In genomic region chr4:46665371-46665774, GRCm38 (mm10) we compare ENCODE assay signal across 8 mouse cellular contexts. TPM values are rescaled to one million over a fixed set of nuclear protein-coding genes. Genes with fewer than 3 reads are reported as not detected.
DNase-seq lines count a peak whose midpoint lies in the region; ATAC-seq and TF ChIP-seq lines count a peak whose summit lies in the region.

No protein-coding gene starts in this region.

- 0 out of 2 replicates have a peak, but pooled peaks have one; percentile 10 for TF ChIP-seq CTCF in cortical plate, adult 2 months (IDR thresholded peaks at IDR 0.05; ENCODE audit: extremely low read depth, insufficient read depth, low read length)
- peak; percentile 65 for TF ChIP-seq CTCF in intestine, postnatal 0 days (IDR thresholded peaks at IDR 0.05; ENCODE audit: low read depth)
- peak; percentile 66 for TF ChIP-seq CTCF in stomach, postnatal 0 days (IDR thresholded peaks at IDR 0.05; ENCODE audit: low read depth)

- H3K36me3 ChIP-seq in forebrain, embryonic 11.5 days (ENCODE audit: control insufficient read depth, insufficient read depth, low read length), result no peaks in the 10 kb centered on the region
- H3K36me3 ChIP-seq in forebrain, embryonic 16.5 days (ENCODE audit: control insufficient read depth, insufficient read depth), result no peaks in the 10 kb centered on the region
- H3K36me3 ChIP-seq in intestine, postnatal 0 days (ENCODE audit: control insufficient read depth, insufficient read depth), result no peaks in the 10 kb centered on the region
- H3K36me3 ChIP-seq in stomach, postnatal 0 days (ENCODE audit: control insufficient read depth, insufficient read depth, low read length), result no peaks in the 10 kb centered on the region

- no peak overlapping the region for H3K9ac ChIP-seq in forebrain, embryonic 11.5 days (ENCODE audit: low read length)
- H3K9ac ChIP-seq in forebrain, embryonic 16.5 days (replicated peaks; ENCODE audit: low read depth, low read length), result no peak overlapping the region
- no peak overlapping the region for H3K9ac ChIP-seq in intestine, postnatal 0 days (ENCODE audit: low read depth, low read length)
- no peak overlapping the region for H3K9ac ChIP-seq in stomach, postnatal 0 days (ENCODE audit: low read length)

- H3K4me3 ChIP-seq in forebrain, embryonic 11.5 days (ENCODE audit: low read depth, low read length), result no peak overlapping the region; the same call in 1 of the 2 replicates
- H3K4me3 ChIP-seq in forebrain, embryonic 16.5 days (replicated peaks; ENCODE audit: low read length), result no peak overlapping the region
- no peak overlapping the region for H3K4me3 ChIP-seq in cortical plate, adult 2 months (ENCODE audit: insufficient read depth, low read length)
- H3K4me3 ChIP-seq in intestine, postnatal 0 days (ENCODE audit: low read depth, low read length), result no peak overlapping the region
- no peak overlapping the region for H3K4me3 ChIP-seq in stomach, postnatal 0 days (ENCODE audit: low read depth, low read length)

- ATAC-seq in forebrain, embryonic 11.5 days (replicated peaks; ENCODE audit: low FRiP score), result peak; percentile 8; the same call in 1 of the 2 replicates
- no peak for ATAC-seq in forebrain, embryonic 16.5 days
- ATAC-seq in intestine, postnatal 0 days, result no peak
- no peak for ATAC-seq in stomach, postnatal 0 days (ENCODE audit: low FRiP score, low TSS enrichment)
- ATAC-seq in megakaryocyte-erythroid progenitor cell, adult 5-6 weeks (replicated peaks; ENCODE audit: low FRiP score, low TSS enrichment, poor library complexity, severe bottlenecking), result no peak

- peak overlapping the region; percentile 77; the same call in 1 of the 2 replicates for H3K4me2 ChIP-seq in forebrain, embryonic 11.5 days (ENCODE audit: low read depth, low read length, severe bottlenecking)
- H3K4me2 ChIP-seq in forebrain, embryonic 16.5 days (ENCODE audit: low read length), result no peak overlapping the region
- no peak overlapping the region for H3K4me2 ChIP-seq in intestine, postnatal 0 days (replicated peaks; ENCODE audit: low read depth)
- H3K4me2 ChIP-seq in stomach, postnatal 0 days (replicated peaks; ENCODE audit: low read depth), result no peak overlapping the region

- 2% methylated on average over 8 of the region's 8 CpGs for WGBS in forebrain, embryonic 11.5 days
- whole genome bisulfite sequencing in forebrain, embryonic 16.5 days, result 2% methylated on average over 5 of the region's 8 CpGs
- WGBS in intestine, postnatal 0 days, result 4% methylated on average over 7 of the region's 8 CpGs
- 3% methylated on average over 8 of the region's 8 CpGs for WGBS in stomach, postnatal 0 days

- peaks cover 2% of the 10 kb centered on the region; the same call in 1 of the 2 replicates for H3K4me1 ChIP-seq in forebrain, embryonic 11.5 days (replicated peaks; ENCODE audit: control insufficient read depth, insufficient read depth, low read length)
- H3K4me1 ChIP-seq in forebrain, embryonic 16.5 days (replicated peaks; ENCODE audit: control insufficient read depth, insufficient read depth, low read length), result peaks cover 8% of the 10 kb centered on the region
- H3K4me1 ChIP-seq in cortical plate, adult 2 months (ENCODE audit: control insufficient read depth, insufficient read depth, low read length), result peaks cover 3% of the 10 kb centered on the region; the same call in 1 of the 2 replicates
- H3K4me1 ChIP-seq in intestine, postnatal 0 days (replicated peaks; ENCODE audit: control insufficient read depth, insufficient read depth, low read length), result peaks cover 10% of the 10 kb centered on the region
- no peaks in the 10 kb centered on the region for H3K4me1 ChIP-seq in stomach, postnatal 0 days (replicated peaks; ENCODE audit: control insufficient read depth, insufficient read depth)

- peak; percentile 62 for DNase-seq in forebrain, embryonic 11.5 days (ENCODE audit: low spot score)
- peak; percentile 50 for DNase-seq in A20 (ENCODE audit: low read depth, low spot score)
- DNase-seq in stomach, postnatal 0 days (ENCODE audit: low spot score), result no peak
- DNase-seq in gastrocnemius, postnatal 14 days, result no peak

- no peaks in the 10 kb centered on the region for H3K9me3 ChIP-seq in forebrain, embryonic 11.5 days (ENCODE audit: control insufficient read depth, low read length)
- H3K9me3 ChIP-seq in forebrain, embryonic 16.5 days (ENCODE audit: control insufficient read depth, low read length), result no peaks in the 10 kb centered on the region
- no peaks in the 10 kb centered on the region for H3K9me3 ChIP-seq in intestine, postnatal 0 days (ENCODE audit: control insufficient read depth)
- H3K9me3 ChIP-seq in stomach, postnatal 0 days (ENCODE audit: control insufficient read depth, low read length), result no peaks in the 10 kb centered on the region

- TF ChIP-seq EP300 in stomach, postnatal 0 days (optimal IDR thresholded peaks at IDR 0.05), result no peak

- no peaks in the 10 kb centered on the region for H3K27me3 ChIP-seq in forebrain, embryonic 11.5 days (ENCODE audit: control insufficient read depth, insufficient read depth, low read length)
- H3K27me3 ChIP-seq in forebrain, embryonic 16.5 days (replicated peaks; ENCODE audit: control insufficient read depth, insufficient read depth, low read length), result no peaks in the 10 kb centered on the region
- H3K27me3 ChIP-seq in intestine, postnatal 0 days (replicated peaks; ENCODE audit: control insufficient read depth, insufficient read depth, low read length), result no peaks in the 10 kb centered on the region
- H3K27me3 ChIP-seq in stomach, postnatal 0 days (ENCODE audit: control insufficient read depth, insufficient read depth, low read length), result no peaks in the 10 kb centered on the region

- no peak overlapping the region for H3K27ac ChIP-seq in forebrain, embryonic 11.5 days (ENCODE audit: low read depth, low read length)
- H3K27ac ChIP-seq in forebrain, embryonic 16.5 days (ENCODE audit: low read length), result no peak overlapping the region
- H3K27ac ChIP-seq in cortical plate, adult 2 months (ENCODE audit: insufficient read depth, low read length), result no peak overlapping the region
- no peak overlapping the region for H3K27ac ChIP-seq in intestine, postnatal 0 days (ENCODE audit: low read depth, low read length)
- no peak overlapping the region for H3K27ac ChIP-seq in stomach, postnatal 0 days (replicated peaks)

- TF ChIP-seq POLR2A in cortical plate, adult 2 months (IDR thresholded peaks at IDR 0.05; ENCODE audit: extremely low read depth, insufficient read depth, low read length), result no peak

- intact Hi-C loops in gastrocnemius, postnatal 14 days (cut with DNase I; ENCODE audit: low total_unique reads), result loop anchor here (10.0 kb wide), 1 partner anchor 161 kb away; no protein-coding TSS in a partner anchor

RNA-seq across cellular contexts. Expression of gene Tbc1d2, which starts 15.4 kb away (rescaled TPM):
- 0.57 and 0.84 TPM in 2 replicates for polyA plus RNA-seq in forebrain, embryonic 11.5 days (2014; fragmentation: Nextera tagmentation; extraction: Ambion mirVana)
- polyA plus RNA-seq in forebrain, embryonic 16.5 days (2015; fragmentation: Nextera tagmentation; extraction: Ambion mirVana), result 0.68 and 0.79 TPM in 2 replicates
- polyA plus RNA-seq in cortical plate, adult 2 months (2012; rRNA removed), result 5.6 and 6.4 TPM in 2 replicates
- 5.1 and 5.2 TPM in 2 replicates for polyA plus RNA-seq in intestine, postnatal 0 days (2015; fragmentation: Nextera tagmentation; extraction: Ambion mirVana)
- polyA plus RNA-seq in stomach, postnatal 0 days (2015; fragmentation: Nextera tagmentation; extraction: Ambion mirVana), result 2.7 and 3.4 TPM in 2 replicates
- total RNA-seq in megakaryocyte-erythroid progenitor cell, adult 5-6 weeks (2014; fragmentation: Nextera tagmentation), result 0.26 and 0.64 TPM in 2 replicates
- 0.80 and 0.88 TPM in 2 replicates for total RNA-seq in megakaryocyte-erythroid progenitor cell, adult 5-6 weeks (2017)
- total RNA-seq in gastrocnemius, postnatal 14 days (2021), result 1 to 10 TPM; 1.1 TPM

Comparison
In these comparisons a context has a peak if more than half of its experiments do, and no peak if none do; other contexts are left out.
1. DNase-seq: peak in forebrain, embryonic 11.5 days (single experiment) and A20 (single experiment); none in stomach, postnatal 0 days (single experiment) and gastrocnemius, postnatal 14 days (single experiment).
2. CTCF ChIP-seq: peak in every context shown above with its lines; median percentile 66 in stomach, postnatal 0 days; 65 in intestine, postnatal 0 days; 10 in cortical plate, adult 2 months.